Mouse (Mus musculus) C2C12 (cell line): ENCODE data around the gene Olfr1371. TPM values are rescaled to one million over a fixed set of nuclear protein-coding genes. Genes with fewer than 3 reads are reported as not detected.
A peak's percentile ranks its signal among the peaks of the same experiment; 100 is the strongest.

Experiments
- H3K27me3 ChIP-seq: one replicate; pipeline ENCODE4 v1.6.1; 2011; ENCODE audit not compliant: control insufficient read depth, insufficient read depth, insufficient read length
- H3K36me3 ChIP-seq: one replicate; pipeline ENCODE4 v1.6.1; 2011; ENCODE audit not compliant: control insufficient read depth, insufficient read depth
- H3K4me3 ChIP-seq: one replicate; pipeline ENCODE4 v1.5.1; 2011; ENCODE audit warnings: mild to moderate bottlenecking, control low read depth; ENCODE audit not compliant: poor library complexity, insufficient read depth, severe bottlenecking
- H3K79me2 ChIP-seq: one replicate; pipeline ENCODE4 v1.6.1; 2011; ENCODE audit not compliant: control insufficient read depth, insufficient read depth
- H3K79me3 ChIP-seq: one replicate; pipeline ENCODE4 v1.6.1; 2011; ENCODE audit warnings: low read depth, control low read depth
- H3ac ChIP-seq: one replicate; pipeline ENCODE3; 2011; ENCODE audit warnings: low read depth; ENCODE audit not compliant: control insufficient read depth, insufficient read length
- CEBPB ChIP-seq: IDR thresholded peaks from one replicate; pipeline ENCODE4 v1.6.1; 2011; ENCODE audit warnings: low read depth, mild to moderate bottlenecking, control low read depth, moderate library complexity
- CTCF ChIP-seq: IDR thresholded peaks from one replicate; pipeline ENCODE4 v1.5.1; 2011; ENCODE audit not compliant: control insufficient read depth, insufficient read depth, insufficient read length
- FOSL1 ChIP-seq: IDR thresholded peaks from one replicate; pipeline ENCODE4 v1.8.0; 2011; ENCODE audit warnings: mild to moderate bottlenecking, low read length; ENCODE audit not compliant: poor library complexity, insufficient read depth, severe bottlenecking
- MAX ChIP-seq: IDR thresholded peaks from one replicate; pipeline ENCODE4 v1.6.1; 2011; ENCODE audit warnings: mild to moderate bottlenecking, control low read depth
- MYOD1 ChIP-seq: IDR thresholded peaks from one replicate; pipeline ENCODE4 v1.6.1; 2011; ENCODE audit warnings: low read depth; ENCODE audit not compliant: control insufficient read depth, insufficient read length
- MYOG ChIP-seq: IDR thresholded peaks from one replicate; pipeline ENCODE4 v1.6.1; 2011; ENCODE audit not compliant: control insufficient read depth, insufficient read length; ENCODE audit errors: extremely low read depth
- USF1 ChIP-seq: IDR thresholded peaks from one replicate; pipeline ENCODE4 v1.6.1; 2011; ENCODE audit warnings: low read depth, mild to moderate bottlenecking, control low read depth, moderate library complexity
- polyA plus RNA-seq: library from polyadenylated mRNA; unstranded; fragments of >200 nt; fragmentation: generic; extraction: Trizol; gene quantifications from one replicate; pipeline ENCODE4 v1.2.1, GENCODE M21; 2012; ENCODE audit warnings: missing spikeins

Olfr1371 gene
- polyA plus RNA-seq, 1 experiment = not detected

GRCm38 (mm10) chr11:52253674-52254375 is 40.0 kb upstream of the Olfr1371 start:
- H3K27me3 ChIP-seq = no peaks in the 10 kb centered on the region
- no peak overlapping the region for H3K4me3 ChIP-seq
- peaks cover 54% of the 10 kb centered on the region for H3K36me3 ChIP-seq
- no peak for TF ChIP-seq FOSL1
- no peak for TF ChIP-seq MYOG
- no peak for TF ChIP-seq MYOD1
- peak; percentile 54 for TF ChIP-seq CTCF
- TF ChIP-seq MAX = no peak
- TF ChIP-seq USF1 = no peak
- no peak for TF ChIP-seq CEBPB
- H3ac ChIP-seq = no peak overlapping the region
- no peaks in the 10 kb centered on the region for H3K79me2 ChIP-seq
- H3K79me3 ChIP-seq = no peaks in the 10 kb centered on the region

DNA sequence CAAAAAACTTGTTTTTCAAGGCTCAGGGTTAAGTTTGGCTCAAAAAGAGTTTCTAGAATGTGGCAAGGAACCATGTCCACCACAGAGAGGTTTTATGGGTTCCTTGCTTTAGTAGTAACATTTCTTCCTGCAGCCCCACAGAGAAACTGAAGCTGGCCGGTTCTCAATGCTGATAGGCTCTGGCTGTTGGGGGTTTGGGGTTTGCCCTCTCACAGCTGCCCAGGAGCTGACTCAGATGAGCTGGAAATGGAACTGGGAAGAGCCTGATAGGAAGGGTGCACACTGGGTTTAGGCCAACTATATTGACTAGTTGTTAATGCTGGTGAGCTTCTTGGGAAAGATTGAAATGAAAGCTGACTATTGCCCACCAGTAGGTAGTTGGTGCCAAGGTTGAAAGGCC is 38.9 kb upstream of the Olfr1371 start:
- TF ChIP-seq MYOG = no peak
- TF ChIP-seq USF1 = no peak
- TF ChIP-seq CEBPB = no peak
- no peak for TF ChIP-seq MYOD1
- TF ChIP-seq FOSL1 = no peak
- no peak for TF ChIP-seq MAX
- no peak for TF ChIP-seq CTCF
- H3K79me2 ChIP-seq = no peaks in the 10 kb centered on the region
- H3ac ChIP-seq = no peak overlapping the region
- no peaks in the 10 kb centered on the region for H3K27me3 ChIP-seq
- no peak overlapping the region for H3K4me3 ChIP-seq
- H3K36me3 ChIP-seq = peaks cover 60% of the 10 kb centered on the region
- H3K79me3 ChIP-seq = no peaks in the 10 kb centered on the region

DNA sequence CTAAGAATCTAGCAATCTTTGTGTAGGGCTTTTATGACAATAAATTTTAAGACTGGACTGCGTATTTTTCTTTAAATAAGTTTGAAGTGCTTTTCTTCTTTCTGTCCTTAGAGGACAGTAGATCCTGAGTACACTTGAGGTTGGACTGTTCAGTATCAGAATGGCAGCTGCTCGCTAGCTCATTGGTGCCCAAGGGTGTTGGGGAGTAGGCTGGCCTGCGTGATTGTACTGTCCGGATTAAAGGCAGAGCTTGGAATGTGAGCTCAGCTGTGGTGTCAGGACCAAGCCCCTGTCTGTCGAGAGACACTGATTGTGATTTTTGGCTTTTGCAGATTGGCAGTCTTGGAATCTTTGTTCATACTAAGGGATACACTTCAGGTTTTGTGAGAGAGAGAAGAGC is 38.0 kb upstream of the Olfr1371 start:
- Histone ChIP-seq H3K27me3 (no peaks in the 10 kb centered on the region), H3K4me3 (no peak overlapping the region), H3K36me3 (peaks cover 62% of the 10 kb centered on the region), H3ac (no peak overlapping the region), H3K79me2 (no peaks in the 10 kb centered on the region), H3K79me3 (no peaks in the 10 kb centered on the region)
- TF ChIP-seq MYOG (no peak), CEBPB (no peak), FOSL1 (no peak), USF1 (no peak), MYOD1 (no peak), MAX (no peak), CTCF (no peak)

DNA sequence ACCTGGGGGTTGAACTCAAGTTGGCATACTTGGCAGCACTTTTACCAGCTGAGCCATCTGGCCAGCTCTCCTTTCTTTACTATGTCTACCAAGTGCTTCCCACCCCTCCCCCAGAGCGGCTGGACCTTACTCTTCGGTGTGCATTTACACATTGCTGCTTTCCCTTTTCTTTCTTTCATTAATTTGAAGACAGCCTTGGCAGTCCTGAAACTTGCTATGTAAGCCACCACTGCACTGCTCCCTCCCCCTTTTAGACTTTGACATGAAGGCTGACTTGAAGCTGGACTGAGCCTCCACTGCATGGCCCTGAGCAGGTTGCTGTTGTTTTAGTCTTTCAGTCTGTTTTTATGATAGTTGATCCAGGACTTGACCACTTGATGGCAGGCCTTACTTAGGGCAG is 35.7 kb upstream of the Olfr1371 start:
- H3ac ChIP-seq = no peak overlapping the region
- peaks cover 75% of the 10 kb centered on the region for H3K36me3 ChIP-seq
- H3K79me2 ChIP-seq = no peaks in the 10 kb centered on the region
- H3K4me3 ChIP-seq = no peak overlapping the region
- H3K27me3 ChIP-seq = no peaks in the 10 kb centered on the region
- TF ChIP-seq MAX (no peak), FOSL1 (no peak), CTCF (no peak), CEBPB (no peak), MYOG (no peak), USF1 (no peak)
- H3K79me3 ChIP-seq = no peaks in the 10 kb centered on the region

- Histone ChIP-seq H3K36me3 (peaks cover 74% of the 10 kb centered on the region), H3ac (no peak overlapping the region)
- TF ChIP-seq MYOG = no peak
- no peak for TF ChIP-seq FOSL1
- TF ChIP-seq MAX = no peak
- no peak for TF ChIP-seq CTCF
- no peak for TF ChIP-seq USF1
- TF ChIP-seq CEBPB = no peak
- TF ChIP-seq MYOD1 = no peak
These were observed 27.2 kb upstream of the Olfr1371 start for GRCm38 (mm10) chr11:52240898-52241542.

GRCm38 (mm10) chr11:52234509-52234908 is 20.7 kb upstream of the Olfr1371 start:
- Histone ChIP-seq H3K79me2 (peaks cover 78% of the 10 kb centered on the region), H3ac (no peak overlapping the region), H3K4me3 (no peak overlapping the region), H3K27me3 (no peaks in the 10 kb centered on the region), H3K36me3 (peaks cover 22% of the 10 kb centered on the region), H3K79me3 (peaks cover 73% of the 10 kb centered on the region)
- no peak for TF ChIP-seq MYOG
- TF ChIP-seq MYOD1 = no peak

More at GRCm38 (mm10) chr11:52240898-52241542, 27.2 kb upstream of the Olfr1371 start:
- peaks cover 75% of the 10 kb centered on the region for H3K79me2 ChIP-seq
- no peaks in the 10 kb centered on the region for H3K27me3 ChIP-seq
- H3K79me3 ChIP-seq = peaks cover 63% of the 10 kb centered on the region
- H3K4me3 ChIP-seq = no peak overlapping the region
